ENCODE assay signal across 17 mouse cellular contexts in genomic region chr3:77758840-77759361, GRCm38 (mm10).
"Had no signal": no experiment of that assay in that cellular context is flagged by ENCODE, and none has a peak within 500 bp of the region (broad histone marks: within the 10 kb centered on the region; RNA-seq: fewer than 3 reads in every experiment).

No protein-coding gene starts in this region.

- ATAC-seq: hindbrain, embryonic 16.5 days; inflammation-experienced regulatory T-cells, adult 6 months; intestine, embryonic 15.5 days; intestine, postnatal 0 days had no signal

- DNase-seq: gastrocnemius, adult 2 months; gastrocnemius, postnatal 10 days; gastrocnemius, postnatal 25 days; heart, adult 18-20 months; heart, postnatal 10 days; heart, postnatal 4 days; kidney, adult 18-20 months; kidney, adult 8-10 months; kidney, postnatal 10 days; kidney, postnatal 25 days; kidney, postnatal 4 days; liver; liver, embryonic 13.5 days had no signal
